Mouse (Mus musculus) 3T3-L1 (cell line): ENCODE data around the gene Col11a1.

Experiments used
- DNase-seq: peaks from one replicate; pipeline ENCODE4 v3.0.0-alpha.2; 2015; ENCODE audit warnings: low read depth, low spot score

Col11a1 gene

DNA sequence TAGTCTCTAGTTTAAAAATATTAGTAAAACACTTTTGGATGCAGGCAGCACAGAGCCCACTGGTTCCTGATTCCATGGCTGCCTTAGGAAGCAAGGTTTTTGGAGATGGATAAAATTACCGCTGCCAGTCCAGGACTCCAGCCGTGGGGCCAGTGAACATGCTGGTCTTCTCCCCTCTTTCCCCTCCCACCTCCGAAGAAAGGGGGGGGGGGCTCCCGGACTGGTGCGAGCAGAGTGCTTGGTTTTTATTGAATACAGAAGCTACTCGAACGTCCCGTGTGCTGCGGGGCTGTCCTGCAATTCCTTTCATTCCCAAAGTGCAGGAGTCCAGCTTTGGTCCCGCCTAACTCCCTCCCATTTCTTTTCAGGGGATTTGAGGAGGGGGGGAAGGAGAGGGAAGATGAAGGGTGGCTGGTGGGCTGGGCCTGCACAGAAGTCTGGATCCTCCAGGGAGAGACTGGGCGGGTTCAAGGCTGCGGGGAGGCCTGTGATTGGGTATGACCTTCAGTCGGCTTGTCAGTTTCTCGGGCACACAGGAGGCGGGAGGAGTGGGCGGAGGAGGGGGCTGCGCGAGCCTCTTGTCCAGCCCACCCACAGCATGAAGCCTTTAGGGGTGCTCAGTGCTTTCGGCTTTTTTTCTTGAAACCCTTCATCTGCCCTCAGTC, at the start of gene Col11a1:
Gene Col11a1, plus strand, starts transcription at position 570 of the 665 bp plus-strand sequence.
- DNase-seq, result peak; percentile 13

DNA sequence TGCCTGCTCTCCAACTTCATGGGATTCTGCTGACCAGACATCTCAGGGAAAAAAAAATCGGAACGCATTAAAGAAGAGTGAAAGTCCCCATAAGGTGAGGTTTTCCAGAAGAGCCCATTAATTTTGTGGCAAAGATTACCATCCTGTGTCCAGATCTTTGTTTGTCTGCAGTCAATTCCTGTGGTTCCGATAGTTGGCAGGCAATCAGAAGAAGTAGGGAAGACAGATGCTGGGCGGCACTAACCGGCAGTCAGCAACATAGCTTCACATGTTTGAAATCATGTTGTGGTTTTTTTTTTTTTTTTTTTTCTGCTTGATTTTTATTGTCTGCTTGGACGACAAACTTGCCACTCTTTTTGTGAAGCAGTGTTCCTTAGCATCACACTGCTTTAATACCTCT, 39.4 kb upstream of the Col11a1 start:
- peak; percentile 81 for DNase-seq

DNA sequence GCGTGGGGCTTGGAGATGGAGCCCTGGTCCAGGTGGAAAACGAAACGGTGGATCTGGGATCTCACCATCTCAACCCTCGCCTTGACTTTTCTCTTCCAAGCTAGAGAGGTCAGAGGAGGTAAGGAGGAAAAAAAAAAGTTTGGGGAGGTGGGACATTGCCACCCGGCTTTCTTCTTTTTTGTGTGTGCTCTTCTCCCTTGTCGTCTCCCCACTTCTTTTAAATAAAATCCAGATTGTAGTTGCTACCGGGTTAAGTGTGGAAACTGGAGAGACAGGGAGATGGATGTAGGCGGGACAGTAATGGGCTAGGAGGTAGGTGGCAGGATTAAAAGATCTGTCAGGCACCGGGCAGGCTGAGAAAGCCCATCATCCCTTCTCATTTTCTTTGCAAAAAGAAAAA, 546 bp downstream of the Col11a1 start:
- DNase-seq, result no peak

DNA sequence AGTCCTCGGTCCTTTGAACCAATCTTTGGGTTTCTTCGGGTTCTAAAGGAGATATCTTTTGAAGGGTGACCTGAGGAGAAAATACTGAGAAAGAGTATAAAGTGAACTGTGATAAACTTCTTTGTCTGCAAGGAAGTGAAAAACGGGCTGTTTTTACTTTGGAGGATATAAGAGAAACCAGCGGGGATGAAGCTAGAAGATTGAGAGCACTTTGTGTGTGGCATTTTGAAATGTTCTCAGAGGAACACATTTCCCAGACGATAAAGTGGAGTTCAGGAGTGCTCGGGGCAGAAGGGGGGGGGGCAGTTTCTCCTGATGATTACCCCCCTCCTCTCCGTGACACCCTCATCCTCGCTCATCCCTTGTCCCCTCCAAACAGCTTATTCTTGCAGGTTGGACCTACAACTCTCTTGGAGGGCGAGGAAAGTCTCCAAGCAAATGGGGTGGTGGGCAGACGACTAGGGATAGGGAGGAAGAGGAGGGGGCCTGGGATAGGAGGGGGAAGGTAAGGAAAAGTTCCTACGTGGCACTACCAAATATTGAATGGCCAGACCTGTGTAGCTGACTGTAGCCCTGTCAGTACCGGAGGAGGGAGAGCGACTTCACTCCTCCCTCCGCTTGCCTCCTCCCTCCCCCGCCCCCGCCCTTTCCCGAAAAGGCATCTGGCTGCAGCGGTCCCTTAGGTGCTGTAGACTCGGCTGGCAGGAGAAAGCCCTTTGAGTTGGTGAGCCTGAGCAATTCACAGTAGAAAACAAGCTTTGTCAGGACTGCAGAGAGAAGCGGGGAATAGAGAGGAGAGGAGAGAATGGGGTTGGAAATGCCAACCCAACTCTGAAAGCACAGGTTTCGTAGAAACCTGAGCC, 1.2 kb downstream of the Col11a1 start:
- peak; percentile 25 for DNase-seq

DNA sequence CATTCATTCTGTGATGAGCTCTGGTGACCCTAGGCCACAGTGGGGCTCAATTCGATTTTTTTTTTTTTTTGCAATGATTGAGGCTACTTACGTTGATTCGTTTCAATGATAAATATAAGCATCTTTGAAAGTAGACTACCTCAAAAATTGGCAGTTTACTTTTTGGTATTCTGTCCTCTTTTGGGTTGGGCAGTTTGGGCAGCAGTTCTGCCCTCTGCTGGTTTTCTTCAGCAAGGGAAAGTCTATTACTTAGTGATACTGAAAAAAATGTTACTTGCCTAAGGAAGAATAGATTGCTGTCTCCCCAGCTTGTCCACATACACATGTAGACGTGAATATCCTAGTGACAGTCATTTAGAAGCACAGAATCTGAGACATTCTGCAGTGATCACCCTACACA, 2.0 kb downstream of the Col11a1 start:
- peak; percentile 72 for DNase-seq

DNA sequence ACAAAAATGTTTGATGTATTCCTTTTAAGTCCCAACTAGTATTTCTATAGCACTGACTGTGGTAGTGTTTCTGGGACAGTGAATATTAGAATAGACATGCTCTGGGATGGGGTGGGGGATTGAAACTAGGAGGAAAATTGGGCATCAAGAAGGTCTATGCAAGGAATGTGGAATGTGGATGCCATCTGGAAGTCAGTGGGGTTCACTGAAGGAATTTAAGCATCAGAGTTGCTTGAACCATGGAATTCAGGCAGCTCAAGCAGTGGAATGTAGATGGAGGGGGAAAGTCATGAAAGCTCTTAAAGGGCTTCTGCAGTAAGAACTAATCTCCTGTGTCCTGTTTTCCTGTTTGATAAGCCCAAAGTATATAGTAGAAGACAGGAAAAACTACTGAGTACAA, 22.1 kb downstream of the Col11a1 start:
- no peak for DNase-seq

DNA sequence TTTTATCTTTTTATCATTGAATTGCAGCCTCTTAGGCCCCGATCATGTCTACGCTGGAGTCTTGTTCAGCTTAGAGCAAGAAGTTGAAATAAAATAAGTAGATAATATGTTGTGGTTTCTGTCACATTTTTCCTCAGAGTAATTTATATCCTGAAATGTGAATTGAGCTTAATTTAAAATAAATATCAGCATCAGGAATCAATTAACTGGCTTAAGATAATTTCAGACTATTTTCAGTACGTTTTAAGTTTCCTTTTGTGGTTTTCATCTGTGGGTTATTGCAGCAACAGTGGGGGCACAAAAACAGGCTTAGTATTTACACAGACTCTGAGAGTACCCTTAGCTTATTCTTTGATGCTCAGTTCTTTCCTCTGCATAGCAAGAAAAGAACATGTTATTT, 23.2 kb downstream of the Col11a1 start:
- DNase-seq, result no peak

DNA sequence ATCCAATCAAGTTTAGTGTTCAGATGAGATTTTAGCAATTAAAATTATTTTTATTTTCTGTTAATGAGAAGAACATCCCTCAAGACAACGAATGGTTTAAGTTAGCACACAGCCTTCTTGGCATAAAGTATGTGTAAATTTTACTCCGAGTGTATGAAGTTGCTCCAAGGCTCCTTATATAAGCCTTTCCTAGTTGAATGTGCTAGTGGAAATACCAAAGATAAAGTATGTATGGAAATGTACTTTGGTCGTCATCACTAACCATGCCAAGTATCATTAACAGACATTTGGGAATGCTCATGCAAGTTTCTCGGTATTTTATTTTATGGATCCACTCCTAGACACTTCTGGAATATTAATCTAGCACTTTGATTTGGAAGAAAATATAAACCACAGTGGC, 34.8 kb downstream of the Col11a1 start:
- DNase-seq, result no peak

DNA sequence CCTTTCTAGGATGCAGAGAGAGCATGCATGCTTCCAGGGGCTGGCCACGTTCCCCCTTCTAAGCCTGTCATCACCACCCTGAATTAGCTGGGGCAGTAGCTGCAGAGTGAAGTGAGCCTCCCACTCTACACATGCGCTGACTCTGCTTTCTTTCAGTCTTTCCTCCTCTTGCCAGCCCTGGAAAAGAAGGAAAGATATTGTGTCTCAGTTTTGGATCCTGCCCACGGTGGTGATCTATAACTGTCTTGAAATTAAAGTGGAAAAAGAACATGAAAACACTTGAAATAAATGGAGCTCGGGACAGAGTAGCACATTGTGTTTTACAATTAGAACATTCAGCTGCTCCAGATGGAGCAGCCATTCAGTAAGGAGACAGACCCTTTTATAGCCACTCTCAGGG, 35.2 kb downstream of the Col11a1 start:
- DNase-seq, result no peak

DNA sequence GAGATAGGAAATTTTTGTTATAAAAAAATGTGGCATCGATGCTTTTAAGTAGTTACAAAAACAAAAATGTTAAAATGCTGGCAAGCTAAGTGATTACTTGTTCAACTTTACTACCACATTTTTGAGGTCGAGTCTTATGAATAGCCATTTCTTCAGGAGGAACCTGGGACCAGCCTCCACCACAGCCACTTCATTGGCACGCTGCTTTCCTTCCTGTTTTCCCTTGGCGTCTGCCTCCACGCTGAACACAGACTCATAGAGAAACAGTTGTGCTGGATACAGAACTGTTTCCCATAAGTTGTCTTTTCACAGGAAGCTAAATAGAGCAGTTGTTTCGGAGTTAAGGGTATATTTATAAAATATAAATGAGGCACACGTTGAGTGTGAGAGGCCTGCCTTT, 69.0 kb downstream of the Col11a1 start:
- DNase-seq, result no peak

DNA sequence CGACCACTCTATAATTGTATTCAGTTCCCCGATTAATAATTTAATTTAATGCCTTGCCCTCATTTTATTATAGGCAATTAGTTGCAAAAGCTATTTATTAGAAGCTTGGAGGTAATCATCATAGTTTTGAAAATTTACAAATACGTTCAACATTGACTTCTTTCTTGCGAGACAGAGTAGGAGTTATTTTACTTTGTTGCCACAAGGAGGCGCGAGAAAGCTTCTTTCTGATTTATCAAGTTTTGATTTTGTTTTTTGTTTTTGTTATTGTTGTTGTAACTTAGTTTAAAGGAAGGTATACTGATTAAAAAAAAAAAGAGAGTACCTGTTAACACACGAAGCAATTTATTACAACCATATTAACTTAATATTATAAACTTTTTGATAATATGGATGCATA, 76.8 kb downstream of the Col11a1 start:
- DNase-seq, result peak; percentile 42

DNA sequence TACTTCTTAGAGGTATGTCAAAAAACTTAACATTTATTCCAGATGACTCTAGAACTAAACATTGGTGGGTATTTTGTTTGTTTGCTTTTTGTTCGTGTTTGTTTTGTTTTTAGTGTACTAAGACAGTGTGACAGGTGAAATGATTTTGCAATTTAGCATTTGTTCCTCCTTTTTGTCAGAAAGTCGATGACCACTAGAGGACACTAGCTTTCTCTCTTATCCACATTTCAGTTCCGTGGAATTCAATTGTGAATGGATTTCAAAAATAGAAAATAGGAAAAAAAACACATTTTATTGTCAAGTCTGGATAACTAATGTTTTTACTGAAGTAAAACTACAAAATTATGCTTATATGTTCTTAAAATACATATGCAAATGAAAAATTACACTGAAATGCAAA, 116.8 kb downstream of the Col11a1 start:
- DNase-seq, result peak; percentile 28

DNA sequence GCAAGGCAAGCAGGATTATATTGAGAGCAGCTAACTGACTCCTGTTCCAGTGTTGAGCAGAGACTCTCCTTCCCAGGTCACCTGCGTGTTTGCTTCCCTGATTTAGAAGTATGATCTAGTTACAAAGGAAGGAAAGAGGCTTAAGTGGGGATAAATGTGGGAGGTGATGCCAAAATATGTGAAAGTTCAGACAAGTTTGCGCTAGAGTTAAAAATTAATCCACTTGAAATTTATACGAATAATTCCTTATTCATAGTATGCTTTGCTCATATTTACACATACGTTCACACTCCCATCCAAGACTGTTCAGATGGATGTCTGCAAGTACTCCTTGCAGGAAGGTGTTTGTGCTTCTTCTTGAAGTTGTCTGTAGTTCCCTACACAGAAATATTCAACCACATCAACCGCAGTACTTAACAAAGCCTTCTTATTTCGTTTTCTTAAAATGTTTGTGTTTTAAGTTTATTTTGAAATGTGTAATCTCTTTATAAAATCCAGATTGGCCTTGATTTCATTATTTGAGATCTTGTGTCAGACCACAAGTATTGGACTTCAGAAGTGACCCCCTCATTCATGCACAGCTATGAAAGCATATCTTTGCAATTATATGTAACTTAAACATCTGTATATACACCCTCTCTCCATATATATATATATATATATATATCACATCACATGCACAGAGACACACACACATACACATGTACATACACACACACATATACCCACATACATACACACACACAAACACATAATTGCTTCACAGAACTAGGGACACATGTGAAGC, 167.8 kb downstream of the Col11a1 start:
- DNase-seq, result no peak

DNA sequence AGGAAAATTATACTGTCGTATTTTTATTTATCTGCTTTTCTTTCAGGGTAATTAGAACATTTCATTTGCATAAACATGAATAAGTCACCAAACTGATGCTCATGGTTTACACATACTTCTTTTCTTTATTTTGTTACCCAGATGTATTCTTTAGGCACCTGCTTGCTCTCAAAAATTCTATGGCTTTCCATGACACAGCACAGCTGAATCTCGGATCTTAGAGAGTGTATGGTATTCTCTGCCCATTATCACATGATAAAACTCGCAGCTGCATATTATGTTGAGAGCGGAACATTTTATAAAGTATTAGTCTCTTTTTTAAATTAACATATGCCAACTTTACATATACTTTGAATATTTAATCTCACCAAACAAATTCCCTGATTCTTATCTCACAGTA, 181.9 kb downstream of the Col11a1 start:
- DNase-seq, result no peak

DNA sequence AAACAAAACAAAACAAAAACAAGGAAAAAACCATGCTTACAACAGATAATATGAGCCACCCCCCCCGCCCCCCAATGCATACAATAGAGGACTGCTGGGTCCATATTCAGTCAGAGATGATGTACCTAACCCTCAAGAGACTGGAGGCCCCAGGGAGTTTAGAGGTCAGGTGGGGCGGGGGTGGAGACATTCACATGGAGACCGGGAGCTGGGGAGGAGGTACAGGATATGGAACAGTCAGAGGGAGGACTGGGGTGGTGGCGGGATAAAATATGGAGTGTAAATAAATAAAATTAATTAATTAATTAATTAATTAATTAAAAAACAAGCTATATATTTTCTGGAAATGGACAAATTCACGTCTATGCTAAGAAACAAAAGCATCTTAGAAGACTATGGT, 185.8 kb downstream of the Col11a1 start:
- no peak for DNase-seq

DNA sequence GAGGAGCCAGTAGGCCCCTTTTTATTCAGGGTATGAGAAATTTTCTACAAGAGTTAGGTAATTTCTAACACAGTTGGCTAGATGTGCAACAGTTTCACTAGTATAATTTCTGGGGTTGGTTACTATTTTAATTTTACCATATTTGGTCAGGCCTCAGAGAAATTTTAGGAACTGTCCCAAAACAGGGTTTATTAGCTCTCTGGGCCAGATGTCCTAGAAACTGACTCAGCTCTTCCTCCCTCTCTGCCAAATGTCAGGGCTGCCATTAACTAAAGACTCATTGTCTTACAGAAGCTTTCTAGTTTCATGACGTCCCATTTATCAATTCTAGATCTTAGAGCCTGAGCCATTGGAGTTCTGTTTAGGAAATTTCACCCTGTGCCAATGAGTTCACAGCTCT, 199.2 kb downstream of the Col11a1 start:
- DNase-seq, result peak; percentile 17
